Mouse (Mus musculus): ENCODE results near the gene Tuba8. TPM values are rescaled to one million over a fixed set of nuclear protein-coding genes. Genes with fewer than 3 reads are reported as not detected.
A peak's percentile ranks its signal among the peaks of the same experiment; 100 is the strongest.

Tuba8 gene
- total and polyA plus RNA-seq, 3 experiments, result 1.4 to 1.6 TPM; not detected in 1

- peaks cover 8% of the 10 kb centered on the region for H3K79me2 ChIP-seq (ENCODE audit: control insufficient read depth, insufficient read depth, low read length, poor library complexity)
- TF ChIP-seq CTCF (IDR thresholded peaks at IDR 0.05 in 2 of 3, conservative IDR thresholded peaks at IDR 0.05 in 1 of 3; ENCODE audit: control insufficient read depth in 1 of 3, insufficient read depth in 1 of 3, low read depth in 2 of 3, low read length in 3 of 3, poor library complexity in 1 of 3, severe bottlenecking in 1 of 3) (no peak), POLR2AphosphoS5 (IDR thresholded peaks at IDR 0.05; ENCODE audit: borderline replicate concordance, low read depth, low read length) (no peak), RAD21 (IDR thresholded peaks at IDR 0.05; ENCODE audit: low read depth, low read length) (no peak), CHD1 (IDR thresholded peaks at IDR 0.05; ENCODE audit: low read depth, low read length) (no peak), ETS1 (IDR thresholded peaks at IDR 0.05; ENCODE audit: low read depth, low read length) (no peak), MAFK (IDR thresholded peaks at IDR 0.05; ENCODE audit: borderline replicate concordance, low read depth, low read length) (no peak), JUND (IDR thresholded peaks at IDR 0.05; ENCODE audit: low read depth, low read length) (no peak), CHD2 (IDR thresholded peaks at IDR 0.05; ENCODE audit: low read length) (no peak), UBTF (IDR thresholded peaks at IDR 0.05; ENCODE audit: borderline replicate concordance, insufficient read depth, low read depth, low read length) (no peak), BHLHE40 (IDR thresholded peaks at IDR 0.05; ENCODE audit: borderline replicate concordance, low read depth, low read length) (no peak), ZC3H11A (IDR thresholded peaks at IDR 0.05; ENCODE audit: low read depth, low read length) (no peak), MEF2A (IDR thresholded peaks at IDR 0.05; ENCODE audit: extremely low read depth, insufficient replicate concordance, low read depth, low read length, poor library complexity, severe bottlenecking) (no peak), HCFC1 (IDR thresholded peaks at IDR 0.05; ENCODE audit: low read depth, low read length) (no peak), TAL1 (IDR thresholded peaks at IDR 0.05; ENCODE audit: low read length) (no peak), USF2 (IDR thresholded peaks at IDR 0.05; ENCODE audit: borderline replicate concordance in 1 of 2, insufficient read depth in 1 of 2, low read depth in 1 of 2, low read length in 2 of 2) (no peak)
- H3K27me3 ChIP-seq (ENCODE audit: control insufficient read depth in 1 of 2, insufficient read depth in 2 of 2, low read length in 2 of 2), result no peaks in the 10 kb centered on the region
- no peaks in the 10 kb centered on the region for H3K9me3 ChIP-seq (replicated peaks; ENCODE audit: insufficient read depth, low read length)
- peaks cover 0 to 3% of the 10 kb centered on the region in 2 experiments; a peak in 3 of 4 replicates for H3K36me3 ChIP-seq (ENCODE audit: control insufficient read depth in 1 of 2, insufficient read depth in 2 of 2, low read length in 2 of 2)
- H3K9ac ChIP-seq (ENCODE audit: control insufficient read depth, low read depth, low read length, poor library complexity, severe bottlenecking), result peak overlapping the region; percentile 60
- H3K4me3 ChIP-seq (ENCODE audit: control insufficient read depth in 1 of 2, insufficient read depth in 1 of 2, low read depth in 2 of 2, low read length in 2 of 2), result peak overlapping the region; percentile 24 to 28
- H3K4me1 ChIP-seq (ENCODE audit: control insufficient read depth in 1 of 2, insufficient read depth in 2 of 2, low read length in 2 of 2), result peaks cover 2 to 3% of the 10 kb centered on the region in 2 experiments; a peak in 3 of 4 replicates
- DNase-seq (ENCODE audit: low read depth, low spot score), result no peak
- no peak overlapping the region for H3K27ac ChIP-seq (ENCODE audit: control insufficient read depth, low read depth, low read length)
Measured at GRCm38 (mm10) chr6:121185232-121185631, 25.3 kb upstream of the Tuba8 start.

DNA sequence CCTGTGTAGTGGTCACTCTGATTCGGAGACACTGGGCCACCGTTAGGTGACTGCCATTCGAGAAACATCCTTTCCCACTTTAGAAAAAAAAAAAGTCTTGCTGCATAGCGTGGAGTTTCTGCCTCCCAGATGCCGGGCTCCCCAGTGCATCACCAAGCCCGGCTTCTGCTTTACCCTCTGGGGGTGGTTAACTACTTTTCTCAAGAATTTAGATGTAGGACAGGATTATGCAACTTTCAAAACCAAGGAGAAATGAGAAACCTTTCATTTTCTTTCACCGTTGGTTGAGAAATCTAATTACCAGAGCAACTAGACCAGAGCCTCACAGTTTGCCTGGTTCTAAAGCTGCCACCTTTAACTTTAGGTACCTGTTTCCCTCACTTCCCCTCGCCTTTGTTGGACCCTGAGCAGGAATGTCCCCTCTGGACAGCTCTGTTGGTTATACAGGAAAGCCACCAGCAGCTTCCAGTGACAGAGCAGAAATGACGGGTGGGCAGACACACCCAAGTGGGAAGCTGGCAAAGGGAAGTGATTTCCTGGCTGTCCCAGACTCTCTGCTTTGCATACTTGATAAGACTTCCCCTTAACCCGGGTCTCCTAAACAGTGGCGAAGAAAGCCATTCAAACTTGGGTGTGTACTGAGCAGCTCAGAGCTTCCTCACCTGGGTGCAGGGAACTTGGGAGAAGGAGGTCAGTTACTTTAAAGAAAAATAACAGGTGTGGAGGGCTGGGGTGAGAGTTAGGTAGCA, 19.1 kb upstream of the Tuba8 start:
- peaks cover 2 to 10% of the 10 kb centered on the region in 2 experiments; a peak in 3 of 4 replicates for H3K4me1 ChIP-seq (ENCODE audit: control insufficient read depth in 1 of 2, insufficient read depth in 2 of 2, low read length in 2 of 2)
- H3K9me3 ChIP-seq (replicated peaks; ENCODE audit: insufficient read depth, low read length), result no peaks in the 10 kb centered on the region
- DNase-seq (ENCODE audit: low read depth, low spot score), result peak; percentile 58
- no peak overlapping the region for H3K9ac ChIP-seq (ENCODE audit: control insufficient read depth, low read depth, low read length, poor library complexity, severe bottlenecking)
- H3K36me3 ChIP-seq (ENCODE audit: control insufficient read depth in 1 of 2, insufficient read depth in 2 of 2, low read length in 2 of 2), result peaks cover 0 to 8% of the 10 kb centered on the region in 2 experiments
- no peaks in the 10 kb centered on the region for H3K79me2 ChIP-seq (ENCODE audit: control insufficient read depth, insufficient read depth, low read length, poor library complexity)
- H3K4me3 ChIP-seq (ENCODE audit: control insufficient read depth in 1 of 2, insufficient read depth in 1 of 2, low read depth in 2 of 2, low read length in 2 of 2), result no peak overlapping the region
- no peaks in the 10 kb centered on the region for H3K27me3 ChIP-seq (ENCODE audit: control insufficient read depth in 1 of 2, insufficient read depth in 2 of 2, low read length in 2 of 2)
- TF ChIP-seq RCOR1 (IDR thresholded peaks at IDR 0.05; ENCODE audit: low read depth, low read length) (peak; percentile 72), SIN3A (IDR thresholded peaks at IDR 0.05; ENCODE audit: low read length) (0 out of 2 replicates have a peak, but pooled peaks have one; percentile 20), HCFC1 (IDR thresholded peaks at IDR 0.05; ENCODE audit: low read depth, low read length) (no peak), CHD1 (IDR thresholded peaks at IDR 0.05; ENCODE audit: low read depth, low read length) (no peak), ELF1 (IDR thresholded peaks at IDR 0.05; ENCODE audit: low read depth, low read length) (0 out of 2 replicates have a peak, but pooled peaks have one; percentile 19), EP300 (IDR thresholded peaks at IDR 0.05; ENCODE audit: low read depth in 1 of 2, low read length in 2 of 2) (peak; percentile 35 to 38; a peak in 2 of 4 replicates)
- H3K27ac ChIP-seq (ENCODE audit: control insufficient read depth, low read depth, low read length), result no peak overlapping the region; the same call in 1 of the 2 replicates

Measured in MEL (cell line).